Mouse (Mus musculus): ENCODE data around the gene Il1f10. TPM values are rescaled to one million over a fixed set of nuclear protein-coding genes. Genes with fewer than 3 reads are reported as not detected.

The Il1f10 gene
- not detected for polyA plus RNA-seq (2017; shearing (Covaris generic))

DNA sequence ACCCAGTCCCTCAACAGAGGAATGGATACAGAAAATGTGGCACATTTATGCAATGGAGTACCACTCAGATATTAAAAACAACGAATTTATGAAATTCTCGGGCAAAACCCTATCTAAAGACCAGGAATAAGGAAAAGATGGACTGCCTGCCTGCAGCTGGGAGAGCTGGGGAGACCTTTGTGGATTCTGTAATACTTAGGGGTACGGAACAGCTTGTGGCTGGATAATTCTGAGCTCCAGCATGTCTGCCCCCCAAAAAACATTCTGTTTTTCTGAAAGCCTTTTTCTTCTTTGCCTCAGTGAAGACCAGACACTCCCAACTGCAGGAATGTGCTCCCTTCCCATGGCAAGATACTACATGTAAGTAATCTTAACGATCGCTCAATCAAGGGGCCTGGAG, at the start of gene Il1f10:
Gene Il1f10 (plus strand): TSS at position 301 of the 400 bp plus-strand sequence.

GRCm38 (mm10) chr2:24276654-24277053, 14.3 kb upstream of the Il1f10 start, which contains the start of gene Il1f5:
Gene Il1f5 (plus strand): TSS chr2:24276954.

DNA sequence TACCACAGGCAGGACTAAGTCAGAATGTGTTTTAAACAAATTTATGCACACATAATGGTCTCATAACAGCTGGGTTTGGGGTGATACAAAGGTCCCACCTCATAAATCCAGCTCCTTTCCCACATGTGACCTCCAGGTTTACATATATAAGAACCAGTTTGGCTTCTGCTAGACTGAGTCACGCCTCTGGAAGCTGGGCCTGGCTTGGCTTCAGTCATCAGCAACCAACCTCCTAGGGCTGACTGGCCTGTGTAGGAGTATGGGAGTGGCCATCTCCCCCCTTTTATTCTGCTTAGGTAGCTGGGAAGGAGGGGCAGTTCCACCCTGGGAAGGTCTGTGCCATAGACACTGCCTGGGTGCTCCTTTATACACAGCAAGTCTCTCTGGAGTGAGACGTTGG, 45.5 kb downstream of the Il1f10 start, which contains the start of gene Il1rn:
Gene Il1rn (plus strand): TSS at position 309 of the 400 bp plus-strand sequence.

Other genes starting within 250 kb of the Il1f10 start
- not detected for gene Hnmt, start 241.8 kb upstream of the Il1f10 start, polyA plus RNA-seq (2017; shearing (Covaris generic))
- gene Tbpl2, start 194.6 kb upstream of the Il1f10 start, polyA plus RNA-seq (2017; shearing (Covaris generic)) = not detected
- gene Il1f8, start 138.0 kb upstream of the Il1f10 start, polyA plus RNA-seq (2017; shearing (Covaris generic)) = not detected
- gene Il1f9, start 104.7 kb upstream of the Il1f10 start, polyA plus RNA-seq (2017; shearing (Covaris generic)) = not detected
- gene Il1f6, start 75.8 kb upstream of the Il1f10 start, polyA plus RNA-seq (2017; shearing (Covaris generic)) = not detected
- not detected for gene Il1f5, start 14.2 kb upstream of the Il1f10 start, polyA plus RNA-seq (2017; shearing (Covaris generic))
- gene Il1rn, start 45.7 kb downstream of the Il1f10 start, polyA plus RNA-seq (2017; shearing (Covaris generic)) = 0.75 TPM
- 145 TPM for gene Psd4, start 76.4 kb downstream of the Il1f10 start, polyA plus RNA-seq (2017; shearing (Covaris generic))
- 0.13 TPM for gene Pax8, start 184.4 kb downstream of the Il1f10 start, polyA plus RNA-seq (2017; shearing (Covaris generic))

All from CD4-positive, CD25-positive, alpha-beta regulatory T cell (primary cell).